Mouse (Mus musculus) cerebellum, adult 11-12 months (tissue): ENCODE data around the gene Ints5.
A peak's percentile ranks its signal among the peaks of the same experiment; 100 is the strongest.

Experiments
- DNase-seq: peaks from one replicate; pipeline ENCODE4 v3.0.0; 2022

Ints5 gene

DNA sequence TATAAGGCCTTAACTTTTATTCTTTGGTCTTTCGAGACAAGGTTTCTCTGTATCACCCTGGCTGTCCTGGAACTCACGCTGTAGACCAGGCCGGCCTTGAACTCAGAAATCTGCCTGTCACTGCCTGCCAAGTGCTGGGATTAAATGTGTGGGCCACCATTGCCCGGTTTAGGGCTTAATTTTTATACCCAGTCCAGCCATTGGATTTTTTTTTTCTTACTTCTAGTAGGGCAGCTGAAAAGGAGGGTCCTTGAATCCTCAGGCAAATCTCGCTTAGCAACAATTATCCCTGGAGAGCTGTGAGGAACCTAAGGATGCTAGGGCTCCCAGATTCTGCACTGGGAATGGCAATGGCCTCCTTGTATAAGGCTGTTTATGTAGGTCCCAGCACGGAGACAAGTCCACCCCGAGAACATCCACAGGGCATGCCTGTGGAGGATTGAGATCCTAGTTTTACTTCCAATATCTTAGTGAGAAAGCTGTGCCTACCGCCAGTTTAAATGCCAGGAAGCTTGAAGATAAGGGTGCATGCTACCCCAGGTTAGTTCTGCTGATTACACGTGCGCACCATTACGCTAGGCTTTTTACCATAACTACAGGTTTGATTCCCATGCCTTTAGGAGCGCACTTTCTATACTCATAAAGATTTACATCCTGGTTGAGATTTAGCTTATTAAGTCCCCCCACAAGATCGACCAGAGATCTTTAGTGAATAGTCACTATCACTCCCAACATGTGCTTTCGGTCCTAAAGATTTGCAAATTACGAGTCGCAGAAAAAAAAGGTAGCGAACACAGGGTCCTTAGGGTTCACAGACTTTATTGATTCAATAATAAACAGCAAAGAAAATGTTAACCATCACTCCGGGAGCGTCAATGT lies 5.0 kb upstream of the Ints5 start:
- DNase-seq: no peak

- peak; percentile 92 for DNase-seq
These were observed 4.1 kb upstream of the Ints5 start, which contains the start of the genes 1810009A15Rik and Gm49416 for GRCm38 (mm10) chr19:8888511-8889385. TSS of gene 1810009A15Rik (plus strand) at chr19:8888853. TSS of gene Gm49416 (plus strand) at chr19:8888926.

DNA sequence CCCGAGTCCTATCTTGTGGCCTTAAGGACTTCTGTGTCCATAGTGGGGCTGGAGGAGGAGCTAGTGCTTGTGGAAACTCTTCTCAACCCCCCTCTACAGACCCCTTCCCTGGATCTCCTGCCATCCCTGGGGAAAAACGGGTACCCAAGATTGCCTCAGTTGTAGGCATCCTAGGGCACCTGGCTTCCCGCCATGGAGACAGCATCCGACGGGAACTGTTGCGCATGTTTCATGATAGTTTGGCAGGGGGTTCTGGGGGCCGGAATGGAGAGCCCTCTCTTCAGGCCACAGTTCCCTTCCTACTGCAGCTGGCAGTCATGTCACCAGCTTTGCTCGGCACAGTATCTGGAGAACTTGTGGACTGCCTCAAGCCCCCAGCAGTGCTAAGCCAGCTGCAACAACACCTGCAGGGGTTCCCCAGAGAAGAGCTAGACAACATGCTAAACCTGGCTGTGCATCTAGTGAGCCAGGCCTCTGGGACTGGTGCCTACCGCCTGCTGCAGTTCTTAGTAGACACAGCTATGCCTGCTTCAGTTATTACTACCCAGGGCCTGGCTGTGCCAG lies 2.7 kb downstream of the Ints5 start:
- DNase-seq: peak; percentile 61

GRCm38 (mm10) chr19:8896231-8896630 lies 3.4 kb downstream of the Ints5 start:
- DNase-seq: peak; percentile 34

GRCm38 (mm10) chr19:8897211-8897864 lies 4.5 kb downstream of the Ints5 start:
- DNase-seq: peak; percentile 68

- peak; percentile 95 for DNase-seq
These were observed 5.2 kb downstream of the Ints5 start, which contains the start of gene Ganab for GRCm38 (mm10) chr19:8897865-8898495. TSS of gene Ganab (plus strand) at chr19:8898071.

DNA sequence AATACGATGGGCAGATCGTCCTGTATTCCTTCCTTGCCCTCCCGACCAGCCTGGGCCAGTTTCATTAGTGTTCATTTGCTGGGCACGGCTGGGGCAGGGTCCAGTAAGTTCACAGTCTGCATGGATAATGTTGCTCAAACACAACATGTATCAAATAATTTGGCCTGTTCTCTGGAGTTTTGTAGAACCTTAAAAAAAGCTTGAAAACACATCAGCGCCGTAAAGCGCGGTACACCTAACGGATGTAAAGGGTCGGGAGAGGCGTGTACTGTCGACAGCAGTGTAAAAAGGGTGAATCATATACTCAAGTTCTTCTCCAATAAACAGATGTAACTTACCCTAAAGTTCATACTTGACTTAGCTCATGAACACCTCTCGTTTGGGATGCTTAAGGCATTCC lies 5.8 kb downstream of the Ints5 start:
- DNase-seq: no peak

DNA sequence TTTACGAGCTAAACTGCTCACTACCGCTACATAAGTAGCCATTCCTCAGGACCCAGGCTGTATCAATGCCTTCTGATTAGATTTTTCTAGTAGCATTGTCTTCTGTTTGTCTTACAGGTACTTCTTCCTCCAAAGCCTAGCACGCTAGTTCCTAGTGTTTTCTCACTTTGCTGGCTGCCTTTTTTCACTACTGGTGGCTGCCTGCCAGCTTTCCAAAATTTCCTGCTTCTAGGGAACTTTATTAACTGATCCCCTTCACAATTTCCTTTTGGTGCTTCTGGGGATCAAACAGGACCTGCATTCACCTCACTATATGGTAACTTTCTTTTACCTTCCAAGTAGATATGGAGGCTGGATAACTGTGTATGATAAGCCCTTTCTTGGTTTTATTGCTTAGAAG lies 6.3 kb downstream of the Ints5 start:
- no peak for DNase-seq

DNA sequence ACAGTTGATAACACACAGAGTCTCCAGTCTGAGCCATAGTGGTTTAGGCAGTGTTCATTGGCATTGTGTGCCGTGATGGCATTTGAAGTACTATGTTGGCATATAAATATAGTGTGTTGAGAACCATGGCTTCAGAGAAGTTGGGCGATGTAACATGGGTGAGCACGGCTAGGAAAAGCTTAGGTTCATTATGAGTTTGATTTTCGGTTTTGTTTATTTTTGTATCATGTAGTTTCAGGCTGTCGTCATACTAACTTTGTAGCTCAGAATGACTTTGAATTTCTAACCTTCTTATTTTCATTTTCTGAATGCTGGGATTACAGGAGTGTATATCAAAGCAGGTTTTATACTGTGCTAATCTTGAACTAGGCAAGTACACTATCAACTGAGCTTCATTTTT lies 10.6 kb downstream of the Ints5 start:
- no peak for DNase-seq

GRCm38 (mm10) chr19:8908531-8908930 lies 15.7 kb downstream of the Ints5 start:
- no peak for DNase-seq

GRCm38 (mm10) chr19:8911810-8912209 lies 19.0 kb downstream of the Ints5 start:
- DNase-seq: no peak

- no peak for DNase-seq
These were observed 21.4 kb downstream of the Ints5 start for GRCm38 (mm10) chr19:8914212-8914611.

DNA sequence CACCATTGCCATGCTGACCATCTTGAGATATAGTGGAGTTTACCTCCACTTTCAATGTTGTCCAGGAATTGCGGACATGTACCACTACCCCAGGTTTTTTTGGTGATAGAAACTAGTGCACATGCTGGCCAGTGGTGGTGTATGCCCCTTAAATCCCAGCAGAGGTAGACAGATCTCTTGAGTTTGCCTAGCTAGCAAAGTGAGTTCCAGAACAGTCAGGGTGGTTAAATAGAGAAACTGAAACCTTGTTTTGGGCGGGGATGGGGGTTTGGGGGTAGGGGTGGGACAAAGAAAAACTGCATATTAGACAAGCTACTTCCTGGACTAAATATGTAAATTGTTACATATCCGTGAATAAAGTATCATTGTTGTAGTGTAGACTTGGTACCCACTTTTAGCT lies 26.2 kb downstream of the Ints5 start:
- DNase-seq: no peak

DNA sequence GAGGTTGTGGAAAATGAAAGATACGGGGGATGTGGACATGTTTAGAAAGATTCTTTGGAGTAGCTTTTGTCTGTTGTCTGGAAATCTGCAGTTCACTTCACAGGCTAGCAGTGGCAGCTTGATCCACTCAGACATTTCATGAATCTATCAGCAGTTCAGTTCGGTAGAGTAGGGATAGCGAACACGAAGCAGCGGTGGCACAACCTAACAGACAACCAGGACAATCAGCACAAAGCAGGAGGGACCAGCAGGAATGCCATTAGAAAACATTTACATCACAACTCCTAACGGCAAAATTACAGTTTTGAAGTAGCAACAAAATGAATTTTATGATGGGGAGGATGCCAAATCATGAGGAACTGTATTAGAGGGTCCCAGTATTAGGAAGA lies 26.9 kb downstream of the Ints5 start:
- no peak for DNase-seq

DNA sequence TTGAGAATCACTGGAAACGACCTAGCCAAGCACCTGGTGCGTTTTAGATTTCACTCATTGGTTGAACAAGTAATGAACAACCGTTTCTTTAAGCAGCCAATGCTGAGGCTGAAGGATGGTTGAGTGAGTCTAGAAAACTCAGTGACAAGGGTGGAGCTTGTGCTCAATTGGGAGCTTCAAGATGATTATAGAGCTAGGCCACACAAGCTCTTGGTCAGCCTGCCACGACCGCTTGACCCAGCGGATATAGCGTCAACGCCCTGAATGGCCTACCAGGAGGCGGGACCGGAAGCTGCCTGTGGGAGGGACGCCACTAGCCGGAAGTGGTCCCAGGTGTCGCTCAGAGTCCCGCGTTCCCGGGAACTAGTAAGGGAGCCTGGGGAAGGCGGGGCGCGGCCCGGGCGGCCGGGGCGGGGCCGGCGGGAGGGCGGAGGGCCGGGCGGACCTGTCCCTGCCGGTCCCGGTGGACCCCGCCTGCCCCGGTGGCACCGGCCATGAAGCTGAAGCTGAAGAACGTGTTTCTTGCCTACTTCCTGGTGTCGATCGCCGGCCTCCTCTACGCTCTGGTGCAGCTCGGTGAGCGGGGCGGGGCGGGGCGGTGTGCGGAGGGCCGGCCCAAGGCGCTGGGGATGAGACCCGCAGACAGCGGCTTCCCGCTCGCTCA lies 27.4 kb downstream of the Ints5 start, which contains the start of gene B3gat3:
Gene B3gat3, plus strand, starts transcription at position 302 of the 664 bp plus-strand sequence.
- peak; percentile 96 for DNase-seq

DNA sequence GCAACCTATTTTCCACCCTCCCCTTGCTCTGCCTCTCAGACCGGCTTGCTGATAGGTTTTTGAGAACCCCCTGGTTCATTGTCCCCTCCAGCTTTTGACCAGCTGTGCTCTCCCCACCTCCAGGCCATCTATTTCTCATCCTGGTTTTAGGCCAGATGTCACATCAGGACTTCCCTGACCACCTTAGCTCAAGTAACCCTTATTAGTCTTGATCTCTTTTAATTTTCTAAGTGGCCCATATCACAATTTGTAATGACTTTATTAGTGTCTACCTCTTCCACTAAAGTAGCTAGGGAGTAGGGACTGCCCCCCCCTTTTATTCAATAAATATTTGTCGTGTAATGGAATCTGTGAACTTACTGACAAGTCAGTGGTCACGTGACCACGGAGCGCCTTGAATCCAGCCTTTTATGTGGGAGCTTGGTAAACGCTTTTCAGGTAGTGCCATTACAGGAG lies 28.1 kb downstream of the Ints5 start:
- DNase-seq: no peak

DNA sequence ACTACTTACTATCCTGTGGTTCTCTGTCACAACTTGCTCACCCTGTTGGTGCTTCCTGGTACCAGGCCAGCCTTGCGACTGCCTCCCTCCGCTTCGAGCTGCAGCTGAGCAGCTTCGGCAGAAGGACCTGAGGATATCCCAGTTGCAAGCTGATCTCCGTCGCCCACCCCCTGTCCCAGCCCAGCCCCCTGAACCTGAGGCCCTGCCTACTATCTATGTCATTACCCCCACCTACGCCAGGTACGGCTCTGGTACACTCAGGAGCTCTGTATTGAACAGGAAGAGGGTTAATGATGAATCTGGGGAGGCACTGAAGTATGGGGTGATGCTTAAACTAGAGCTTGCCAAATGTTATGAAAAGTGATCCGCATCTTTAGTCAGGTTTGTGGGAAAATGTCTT lies 28.9 kb downstream of the Ints5 start:
- no peak for DNase-seq

DNA sequence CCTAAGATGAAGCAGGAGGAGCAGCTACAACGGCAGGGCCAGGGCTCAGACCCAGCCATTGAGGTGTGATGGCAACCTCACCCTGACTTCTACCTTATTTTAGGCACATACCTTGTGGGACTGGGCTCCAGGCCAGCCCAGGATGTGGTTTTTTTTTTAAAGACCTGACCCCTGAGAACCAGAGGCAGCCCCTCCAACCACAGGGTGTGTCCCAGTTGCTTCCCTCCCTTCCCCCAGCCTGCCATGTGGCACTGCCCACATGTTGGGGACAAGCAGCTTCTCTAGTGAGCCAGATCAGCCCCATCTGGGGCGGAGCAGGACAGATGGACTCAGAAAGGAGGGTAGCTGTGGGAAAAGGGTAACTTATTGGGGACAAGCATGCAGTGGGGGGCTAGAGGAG lies 34.0 kb downstream of the Ints5 start:
- peak; percentile 44 for DNase-seq

DNA sequence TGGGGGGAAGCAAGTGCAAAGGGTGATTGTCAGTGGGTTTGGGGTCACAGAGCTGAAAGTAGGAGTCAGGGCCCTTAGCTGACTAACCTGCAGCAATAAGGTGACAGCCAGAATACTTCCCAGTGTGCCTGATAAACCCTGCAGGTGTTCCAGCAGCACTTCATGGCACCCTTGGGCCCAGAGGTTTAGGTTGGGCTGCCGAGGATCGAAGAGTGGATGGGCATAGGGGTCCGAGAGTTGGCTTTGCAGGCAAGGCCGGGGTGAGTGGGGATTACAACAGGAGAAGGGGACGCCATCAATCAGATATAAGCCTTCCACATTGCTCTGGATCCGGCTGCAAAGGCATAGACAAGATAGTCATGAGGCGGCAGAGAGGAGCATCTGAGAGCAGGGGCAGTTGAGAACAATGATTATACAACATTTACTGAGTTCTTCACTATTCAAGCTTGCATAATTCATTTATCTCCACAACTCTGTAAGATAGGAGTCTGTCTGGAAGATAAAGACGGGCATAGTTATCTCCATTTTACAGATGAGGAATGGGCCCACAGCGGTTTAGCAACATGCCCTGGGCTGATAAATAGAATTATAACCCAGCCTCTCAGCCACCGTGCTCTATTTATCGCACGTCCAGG lies 35.2 kb downstream of the Ints5 start:
- DNase-seq: no peak

GRCm38 (mm10) chr19:8928689-8929223 lies 36.0 kb downstream of the Ints5 start:
- peak; percentile 85 for DNase-seq
